Mouse (Mus musculus) testis, adult 2 months (tissue): ENCODE measurements around the gene Loxl1.

Source experiments
- CTCF ChIP-seq: fragments of 200-500 bp; IDR thresholded peaks from 2 replicates; pipeline ENCODE4 v1.5.1; 2012; ENCODE audit warnings: low read depth, mild to moderate bottlenecking, inconsistent platforms, low read length, moderate library complexity; ENCODE audit not compliant: control insufficient read depth, insufficient read depth, insufficient replicate concordance
- POLR2A ChIP-seq: fragments of 200-500 bp; IDR thresholded peaks from 2 replicates; pipeline ENCODE4 v1.6.1; 2012; ENCODE audit warnings: low read depth, mild to moderate bottlenecking, inconsistent platforms, low read length, moderate library complexity; ENCODE audit not compliant: control insufficient read depth

DNA sequence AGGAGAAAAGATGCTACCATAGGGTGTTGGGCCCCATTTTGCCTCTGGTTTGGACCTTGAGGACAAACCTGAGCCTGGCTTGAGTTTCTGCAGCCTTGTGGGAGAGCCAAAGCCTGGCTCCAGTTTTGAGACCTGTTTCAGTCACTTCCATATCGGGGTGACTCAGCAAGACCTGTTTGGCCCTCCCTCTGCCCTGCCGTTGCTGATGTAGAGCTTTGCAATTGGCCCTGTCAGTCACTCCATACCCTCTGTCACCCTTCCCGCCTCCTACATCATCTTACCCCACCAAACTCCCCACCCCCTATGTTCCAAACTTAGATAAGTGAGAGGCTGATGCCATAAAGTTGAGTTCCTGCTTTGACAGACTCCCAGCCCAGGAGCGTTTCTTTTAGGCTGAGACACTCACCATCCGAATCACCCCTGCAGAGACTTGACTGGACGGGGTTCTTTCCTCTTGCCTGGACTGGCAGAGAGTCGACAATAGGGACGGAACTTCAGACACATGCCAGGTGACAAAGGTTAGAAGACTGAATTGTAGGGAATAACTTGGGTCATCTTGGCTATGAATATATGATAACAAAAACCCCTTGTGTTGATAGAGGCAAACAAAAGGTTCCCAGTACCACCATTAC, 23.8 kb upstream of the Loxl1 start:
- TF ChIP-seq CTCF (no peak), POLR2A (no peak)
